Mouse (Mus musculus) G1E (cell line): Measurements from ENCODE around the gene Pex11a. TPM values are rescaled to one million over a fixed set of nuclear protein-coding genes. Genes with fewer than 3 reads are reported as not detected.

Experiments
- ATAC-seq: 2 replicates; pipeline ENCODE4 v1.8.0; 2016; ENCODE audit warnings: mild to moderate bottlenecking; ENCODE audit not compliant: insufficient number of reproducible peaks, poor library complexity, low FRiP score, severe bottlenecking; ENCODE audit errors: extremely low read depth
- DNase-seq: peaks from one replicate; pipeline ENCODE4 v3.0.0; 2012; ENCODE audit warnings: low spot score
- H3K27me3 ChIP-seq: 2 replicates; pipeline ENCODE4 v1.6.1; 2012; ENCODE audit warnings: mild to moderate bottlenecking, low read length, inconsistent platforms; ENCODE audit not compliant: insufficient read depth
- H3K36me3 ChIP-seq: replicated peaks from 2 replicates; pipeline ENCODE3; 2012; ENCODE audit warnings: mild to moderate bottlenecking, inconsistent platforms
- H3K4me1 ChIP-seq: 2 replicates; pipeline ENCODE4 v1.6.1; 2012; ENCODE audit warnings: low read depth, low read length, inconsistent platforms, mixed read lengths; ENCODE audit not compliant: insufficient read depth
- H3K4me3 ChIP-seq: 2 replicates; pipeline ENCODE4 v1.5.1; 2012; ENCODE audit warnings: low read depth, mild to moderate bottlenecking, inconsistent platforms, low read length, moderate library complexity, mixed read lengths
- H3K9me3 ChIP-seq: replicated peaks from 2 replicates; pipeline ENCODE4 v1.6.1; 2012; ENCODE audit warnings: inconsistent platforms
- CTCF ChIP-seq: IDR thresholded peaks from 2 replicates; pipeline ENCODE4 v1.5.1; 2012; ENCODE audit warnings: low read depth, low read length, inconsistent platforms, mixed read lengths
- GATA1 ChIP-seq: IDR thresholded peaks from 2 replicates; pipeline ENCODE4 v1.6.1; 2012; ENCODE audit warnings: borderline replicate concordance, low read length, inconsistent platforms, mixed read lengths
- GATA2 ChIP-seq: IDR thresholded peaks from 2 replicates; pipeline ENCODE4 v1.6.1; 2012; ENCODE audit warnings: low read depth, low read length, inconsistent platforms, borderline replicate concordance
- POLR2AphosphoS5 ChIP-seq: IDR thresholded peaks from 2 replicates; pipeline ENCODE4 v1.6.1; 2012; ENCODE audit warnings: low read depth, low read length, inconsistent platforms; ENCODE audit not compliant: insufficient replicate concordance
- TAL1 ChIP-seq: conservative IDR thresholded peaks from 2 replicates; pipeline ENCODE4 v1.6.1; 2012; ENCODE audit warnings: low read depth, low read length, inconsistent platforms, mixed read lengths
- polyA plus RNA-seq: library from polyadenylated mRNA; stranded (reverse); fragments of >175 nt; gene quantifications from 2 replicates; pipeline ENCODE4 v1.2.3, GENCODE M21; 2012
- total RNA-seq, 2 experiments: library from RNA; stranded (forward) in 1 of 2; stranded (reverse) in 1 of 2; fragments of 200-1000 nt in 1 of 2; fragments of >200 nt in 1 of 2; fragmentation: Nextera tagmentation in 1 of 2; gene quantifications; 2 replicates each; pipeline ENCODE4 v1.2.3; 2014 to 2017

Pex11a gene
- total and polyA plus RNA-seq, 3 experiments, result 2.7 to 7.5 (median 2.9) TPM

DNA sequence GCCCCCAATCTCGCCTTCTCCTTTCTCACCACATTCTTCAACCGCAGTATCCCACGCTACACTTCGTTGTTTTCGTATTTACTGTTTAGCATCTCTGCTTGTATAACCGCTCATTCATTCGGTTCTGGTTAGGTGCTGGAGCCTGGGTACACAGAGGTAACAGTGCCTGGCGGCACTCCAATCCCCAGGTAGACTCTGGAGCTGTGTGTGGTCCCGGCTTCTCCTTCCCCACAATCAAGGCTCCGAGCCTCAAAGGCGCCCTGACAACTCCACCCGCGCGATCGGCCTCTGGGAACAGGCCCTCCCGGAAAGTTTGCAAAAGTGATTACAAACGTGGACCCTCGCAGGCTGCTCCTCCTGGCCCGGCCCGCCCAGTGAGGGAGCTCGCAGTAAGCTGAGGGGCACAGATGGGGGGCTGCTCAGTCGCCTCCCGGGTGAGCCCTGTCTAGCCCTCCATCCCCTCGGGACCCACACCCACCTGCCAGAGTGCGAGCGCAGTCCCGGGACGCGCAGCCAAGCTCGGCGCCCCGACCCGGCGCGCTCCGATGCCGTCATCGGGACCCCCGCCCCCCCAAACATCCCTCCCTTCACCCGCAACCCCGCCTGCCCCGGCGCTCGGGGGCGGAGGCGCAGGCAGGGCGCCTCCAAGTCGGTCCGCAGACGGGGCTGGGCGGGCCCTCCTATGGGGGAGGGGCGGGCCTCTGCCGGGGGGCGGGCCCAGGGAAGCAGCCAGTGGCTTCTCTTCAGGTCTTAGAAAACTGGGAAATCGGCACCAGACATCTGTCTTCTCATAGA, 27.5 kb downstream of the Pex11a start, which contains the start of gene Kif7:
TSS of gene Kif7 (minus strand) at position 534 of the 795 bp plus-strand sequence.
- peak; percentile 49; the same call in 1 of the 2 replicates for ATAC-seq
- H3K36me3 ChIP-seq, result peaks cover 31% of the 10 kb centered on the region
- H3K4me1 ChIP-seq, result peaks cover 25% of the 10 kb centered on the region
- H3K4me3 ChIP-seq, result peak within 1 kb of the TSS; percentile 90
- peaks cover 18% of the 10 kb centered on the region for H3K27me3 ChIP-seq
- DNase-seq, result peak; percentile 95
- TF ChIP-seq POLR2AphosphoS5 (no peak), GATA1 (no peak), TAL1 (no peak), GATA2 (no peak), CTCF (no peak)
- peaks cover under 1% of the 10 kb centered on the region; the same call in 1 of the 2 replicates for H3K9me3 ChIP-seq

GRCm38 (mm10) chr7:79710831-79711230, 32.1 kb downstream of the Pex11a start:
- no peak overlapping the region for H3K4me3 ChIP-seq
- H3K27me3 ChIP-seq, result no peaks in the 10 kb centered on the region
- no peak for TF ChIP-seq TAL1
- no peak for TF ChIP-seq GATA2
- no peak for TF ChIP-seq POLR2AphosphoS5
- no peak for TF ChIP-seq CTCF
- no peak for TF ChIP-seq GATA1
- peaks cover 76% of the 10 kb centered on the region for H3K36me3 ChIP-seq
- no peak for DNase-seq
- no peak for ATAC-seq
- H3K9me3 ChIP-seq, result peaks cover 3% of the 10 kb centered on the region
- peaks cover 19% of the 10 kb centered on the region for H3K4me1 ChIP-seq

GRCm38 (mm10) chr7:79710130-79710607, 32.8 kb downstream of the Pex11a start:
- Histone ChIP-seq H3K4me1 (peaks cover 14% of the 10 kb centered on the region), H3K27me3 (no peaks in the 10 kb centered on the region), H3K36me3 (peaks cover 82% of the 10 kb centered on the region), H3K4me3 (no peak overlapping the region), H3K9me3 (peaks cover 3% of the 10 kb centered on the region)
- TF ChIP-seq TAL1 (no peak), POLR2AphosphoS5 (no peak), CTCF (no peak), GATA1 (no peak), GATA2 (no peak)
- no peak for DNase-seq
- ATAC-seq, result no peak

DNA sequence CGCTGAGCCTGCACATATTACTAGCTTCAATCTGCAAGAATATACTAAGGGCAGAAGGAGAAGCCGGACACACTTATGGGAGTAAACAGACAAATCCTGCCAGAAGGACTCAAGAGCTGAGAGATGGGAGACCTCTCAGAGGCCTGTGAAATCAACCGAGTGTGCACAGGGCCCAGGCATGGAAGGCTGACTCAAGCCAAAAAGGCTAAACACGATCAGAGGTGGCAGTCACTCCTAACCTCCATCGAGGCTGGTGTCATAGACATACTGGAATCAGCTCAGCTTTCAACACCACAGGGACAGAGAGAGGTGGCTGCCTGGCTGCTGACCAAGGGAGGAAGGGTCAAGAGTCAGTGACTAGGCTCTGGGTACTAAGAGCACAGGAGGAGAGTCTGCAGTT, 37.7 kb downstream of the Pex11a start:
- Histone ChIP-seq H3K4me3 (no peak overlapping the region), H3K27me3 (no peaks in the 10 kb centered on the region), H3K36me3 (peaks cover 99% of the 10 kb centered on the region), H3K4me1 (0 out of 2 replicates have a peak, but pooled peaks cover 3% of the 10 kb centered on the region), H3K9me3 (peaks cover 1% of the 10 kb centered on the region)
- DNase-seq (no peak), ATAC-seq (no peak)
- TF ChIP-seq GATA1 (no peak), CTCF (no peak)

DNA sequence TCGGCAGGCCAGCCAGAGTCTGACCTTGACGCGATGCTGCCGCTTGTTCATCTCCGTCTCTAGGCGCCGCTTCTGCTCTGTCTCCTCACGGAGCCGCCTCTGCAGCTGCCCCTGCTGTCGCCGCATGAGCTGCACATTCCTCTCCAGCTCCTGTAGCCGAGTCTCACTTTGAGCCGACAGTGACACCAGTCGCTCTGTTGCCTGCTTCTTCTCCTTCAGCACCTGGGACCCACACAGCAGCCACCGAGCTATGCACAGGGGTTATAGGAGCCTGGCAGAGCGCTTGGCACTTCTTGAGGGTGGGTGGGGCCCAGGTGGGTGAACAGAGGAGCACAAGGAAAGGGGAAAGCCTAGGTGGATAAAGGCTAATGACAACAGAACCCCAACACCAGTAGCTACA, 40.2 kb downstream of the Pex11a start:
- Histone ChIP-seq H3K4me1 (0 out of 2 replicates have a peak, but pooled peaks cover 3% of the 10 kb centered on the region), H3K27me3 (no peaks in the 10 kb centered on the region), H3K36me3 (peaks cover 99% of the 10 kb centered on the region), H3K4me3 (no peak overlapping the region), H3K9me3 (no peaks in the 10 kb centered on the region)
- ATAC-seq (no peak), DNase-seq (no peak)
- TF ChIP-seq TAL1 (no peak), GATA2 (no peak), POLR2AphosphoS5 (no peak), GATA1 (no peak), CTCF (no peak)

GRCm38 (mm10) chr7:79696495-79696894, 46.4 kb downstream of the Pex11a start:
- Histone ChIP-seq H3K4me3 (no peak overlapping the region), H3K9me3 (no peaks in the 10 kb centered on the region), H3K36me3 (peaks cover 100% of the 10 kb centered on the region), H3K27me3 (no peaks in the 10 kb centered on the region), H3K4me1 (peaks cover 14% of the 10 kb centered on the region; the same call in 1 of the 2 replicates)
- no peak for TF ChIP-seq TAL1
- TF ChIP-seq GATA2, result no peak
- TF ChIP-seq GATA1, result no peak
- no peak for TF ChIP-seq POLR2AphosphoS5
- no peak for TF ChIP-seq CTCF
- DNase-seq (no peak), ATAC-seq (no peak)

Other genes with a start within 250 kb of the Pex11a start
- gene Rhcg, start 125.5 kb downstream of the Pex11a start, total RNA-seq (2014; fragmentation: Nextera tagmentation), result not detected in 2 replicates
- not detected in 2 replicates for gene Rhcg, start 125.5 kb downstream of the Pex11a start, total RNA-seq (2017)
- gene Rhcg, start 125.5 kb downstream of the Pex11a start, polyA plus RNA-seq, result not detected in 2 replicates
- 69.3 and 74.3 TPM in 2 replicates for gene Ticrr, start 82.9 kb downstream of the Pex11a start, total RNA-seq (2014; fragmentation: Nextera tagmentation)
- gene Ticrr, start 82.9 kb downstream of the Pex11a start, total RNA-seq (2017), result 16.7 and 21.3 TPM in 2 replicates
- 13.1 and 13.6 TPM in 2 replicates for gene Ticrr, start 82.9 kb downstream of the Pex11a start, polyA plus RNA-seq
- 2.6 and 2.7 TPM in 2 replicates for gene Kif7, start 27.4 kb downstream of the Pex11a start, total RNA-seq (2014; fragmentation: Nextera tagmentation)
- 4.2 and 4.4 TPM in 2 replicates for gene Kif7, start 27.4 kb downstream of the Pex11a start, total RNA-seq (2017)
- 17.6 and 19.9 TPM in 2 replicates for gene Kif7, start 27.4 kb downstream of the Pex11a start, polyA plus RNA-seq
- not detected in 2 replicates for gene Plin1, start 10.2 kb downstream of the Pex11a start, total RNA-seq (2014; fragmentation: Nextera tagmentation)
- 0.16 TPM in 1 of 2 replicates, not detected in the other for gene Plin1, start 10.2 kb downstream of the Pex11a start, total RNA-seq (2017)
- gene Plin1, start 10.2 kb downstream of the Pex11a start, polyA plus RNA-seq, result not detected in 2 replicates
- 1.0 and 2.1 TPM in 2 replicates for gene Wdr93, start within 50 bp of the Pex11a start, total RNA-seq (2014; fragmentation: Nextera tagmentation)
- gene Wdr93, start within 50 bp of the Pex11a start, total RNA-seq (2017), result 0.41 and 0.55 TPM in 2 replicates
- gene Wdr93, start within 50 bp of the Pex11a start, polyA plus RNA-seq, result 0.17 TPM in 1 of 2 replicates, not detected in the other
- gene Mesp1, start 50.7 kb upstream of the Pex11a start, total RNA-seq (2014; fragmentation: Nextera tagmentation), result not detected in 2 replicates
- gene Mesp1, start 50.7 kb upstream of the Pex11a start, total RNA-seq (2017), result not detected in 2 replicates
- not detected in 2 replicates for gene Mesp1, start 50.7 kb upstream of the Pex11a start, polyA plus RNA-seq
- not detected in 2 replicates for gene Mesp2, start 67.6 kb upstream of the Pex11a start, total RNA-seq (2014; fragmentation: Nextera tagmentation)
- 0.17 TPM in 1 of 2 replicates, not detected in the other for gene Mesp2, start 67.6 kb upstream of the Pex11a start, total RNA-seq (2017)
- not detected in 2 replicates for gene Mesp2, start 67.6 kb upstream of the Pex11a start, polyA plus RNA-seq
- not detected in 2 replicates for gene Anpep, start 117.9 kb upstream of the Pex11a start, total RNA-seq (2014; fragmentation: Nextera tagmentation)
- 0.29 and 0.66 TPM in 2 replicates for gene Anpep, start 117.9 kb upstream of the Pex11a start, total RNA-seq (2017)
- not detected in 2 replicates for gene Anpep, start 117.9 kb upstream of the Pex11a start, polyA plus RNA-seq
- gene Ap3s2, start 177.5 kb upstream of the Pex11a start, total RNA-seq (2014; fragmentation: Nextera tagmentation), result 23.9 and 28.9 TPM in 2 replicates
- gene Ap3s2, start 177.5 kb upstream of the Pex11a start, total RNA-seq (2017), result 5.6 and 6.0 TPM in 2 replicates
- gene Ap3s2, start 177.5 kb upstream of the Pex11a start, polyA plus RNA-seq, result 6.8 and 7.1 TPM in 2 replicates
- gene Arpin, start 192.2 kb upstream of the Pex11a start, total RNA-seq (2014; fragmentation: Nextera tagmentation), result not detected in 2 replicates
- 0.06 TPM in 1 of 2 replicates, not detected in the other for gene Arpin, start 192.2 kb upstream of the Pex11a start, total RNA-seq (2017)
- not detected in 2 replicates for gene Arpin, start 192.2 kb upstream of the Pex11a start, polyA plus RNA-seq